Mouse (Mus musculus): ENCODE measurements around the gene Vmn1r15. TPM values are rescaled to one million over a fixed set of nuclear protein-coding genes. Genes with fewer than 3 reads are reported as not detected.

The Vmn1r15 gene
- not detected in 2 replicates for polyA plus RNA-seq (2012; rRNA removed)

GRCm38 (mm10) chr6:57257652-57258051 is at the start of gene Vmn1r15:
Gene Vmn1r15 (plus strand): TSS chr6:57257952.

GRCm38 (mm10) chr6:57231386-57231785 is 26.4 kb upstream of the Vmn1r15 start, which contains the start of gene Vmn1r14:
Gene Vmn1r14 (plus strand): TSS chr6:57231686.

Other genes with a start within 250 kb of the Vmn1r15 start
- gene Vmn1r7, start 232.6 kb upstream of the Vmn1r15 start, polyA plus RNA-seq (2012; rRNA removed): not detected in 2 replicates
- gene Vmn1r8, start 225.7 kb upstream of the Vmn1r15 start, polyA plus RNA-seq (2012; rRNA removed): not detected in 2 replicates
- not detected in 2 replicates for gene Vmn1r9, start 191.2 kb upstream of the Vmn1r15 start, polyA plus RNA-seq (2012; rRNA removed)
- not detected in 2 replicates for gene Vmn1r10, start 148.5 kb upstream of the Vmn1r15 start, polyA plus RNA-seq (2012; rRNA removed)
- gene Vmn1r11, start 124.5 kb upstream of the Vmn1r15 start, polyA plus RNA-seq (2012; rRNA removed): not detected in 2 replicates
- gene Vmn1r12, start 101.0 kb upstream of the Vmn1r15 start, polyA plus RNA-seq (2012; rRNA removed): not detected in 2 replicates
- gene Vmn1r13, start 54.7 kb upstream of the Vmn1r15 start, polyA plus RNA-seq (2012; rRNA removed): 0.01 TPM in 1 of 2 replicates, not detected in the other
- gene Vmn1r14, start 26.3 kb upstream of the Vmn1r15 start, polyA plus RNA-seq (2012; rRNA removed): not detected in 2 replicates
- not detected in 2 replicates for gene Vmn1r16, start 71.5 kb downstream of the Vmn1r15 start, polyA plus RNA-seq (2012; rRNA removed)
- gene Vmn1r17, start 105.8 kb downstream of the Vmn1r15 start, polyA plus RNA-seq (2012; rRNA removed): not detected in 2 replicates
- not detected in 2 replicates for gene Vmn1r18, start 137.8 kb downstream of the Vmn1r15 start, polyA plus RNA-seq (2012; rRNA removed)
- not detected in 2 replicates for gene Vmn1r19, start 145.8 kb downstream of the Vmn1r15 start, polyA plus RNA-seq (2012; rRNA removed)
- not detected in 2 replicates for gene Vmn1r20, start 171.0 kb downstream of the Vmn1r15 start, polyA plus RNA-seq (2012; rRNA removed)